Mouse (Mus musculus) intestine, embryonic 15.5 days (tissue): ENCODE results near the gene Snap91. TPM values are rescaled to one million over a fixed set of nuclear protein-coding genes. Genes with fewer than 3 reads are reported as not detected.

ENCODE experiments used
- ATAC-seq: fragments of 200-750 bp; cut with Nextera tagmentation; 2 replicates; pipeline ENCODE4 v1.8.0; 2017; ENCODE audit warnings: moderate TSS enrichment, moderate library complexity
- H3K27ac ChIP-seq: fragments of 300-500 bp; sonication (generic); 2 replicates; pipeline ENCODE4 v1.5.1; 2015; ENCODE audit warnings: mild to moderate bottlenecking, inconsistent platforms
- H3K27me3 ChIP-seq: fragments of 300-500 bp; sonication (generic); replicated peaks from 2 replicates; pipeline ENCODE4 v1.6.1; 2015; ENCODE audit warnings: inconsistent platforms
- H3K36me3 ChIP-seq: fragments of 300-500 bp; sonication (generic); 2 replicates; pipeline ENCODE4 v1.6.1; 2015; ENCODE audit warnings: inconsistent platforms
- H3K4me1 ChIP-seq: fragments of 300-500 bp; sonication (generic); replicated peaks from 2 replicates; pipeline ENCODE4 v1.6.1; 2015; ENCODE audit warnings: inconsistent platforms
- H3K4me2 ChIP-seq: fragments of 300-500 bp; sonication (generic); replicated peaks from 2 replicates; pipeline ENCODE4 v1.6.1; 2015; ENCODE audit warnings: mild to moderate bottlenecking, inconsistent platforms
- H3K4me3 ChIP-seq: fragments of 300-500 bp; sonication (generic); replicated peaks from 2 replicates; pipeline ENCODE4 v1.5.1; 2015; ENCODE audit warnings: inconsistent platforms
- H3K9ac ChIP-seq: fragments of 300-500 bp; sonication (generic); 2 replicates; pipeline ENCODE4 v1.6.1; 2015; ENCODE audit warnings: inconsistent platforms
- H3K9me3 ChIP-seq: fragments of 300-500 bp; sonication (generic); 2 replicates; pipeline ENCODE4 v1.6.1; 2016; ENCODE audit warnings: inconsistent platforms
- WGBS: fragments of 180-500 bp; shearing (Covaris S2); methylation state at CpG from one replicate; pipeline ENCODE4 v1.1.7; 2015; 5-methylcytosine and 5-hydroxymethylcytosine counted together
- polyA plus RNA-seq: library from polyadenylated mRNA; unstranded; fragments of >200 nt; fragmentation: Nextera tagmentation; extraction: Ambion mirVana; gene quantifications from 2 replicates; pipeline ENCODE4 v1.2.1, GENCODE M21; 2015

Snap91 gene
- polyA plus RNA-seq, 1 experiment from 2014 or later, result 5.5 TPM

- no peak for ATAC-seq
- Histone ChIP-seq H3K27ac (no peak overlapping the region), H3K4me1 (no peaks in the 10 kb centered on the region), H3K36me3 (no peaks in the 10 kb centered on the region), H3K4me3 (no peak overlapping the region), H3K9ac (no peak overlapping the region), H3K27me3 (no peaks in the 10 kb centered on the region), H3K9me3 (no peaks in the 10 kb centered on the region), H3K4me2 (no peak overlapping the region)
- WGBS, result 94% methylated on average over 2 of the region's 2 CpGs
Observed at GRCm38 (mm10) chr9:86857626-86858025, 22.8 kb downstream of the Snap91 start.

- H3K9me3 ChIP-seq, result no peaks in the 10 kb centered on the region
- H3K4me3 ChIP-seq, result no peak overlapping the region
- H3K27ac ChIP-seq, result no peak overlapping the region
- no peak overlapping the region for H3K9ac ChIP-seq
- H3K36me3 ChIP-seq, result no peaks in the 10 kb centered on the region
- no peaks in the 10 kb centered on the region for H3K4me1 ChIP-seq
- 94% methylated on average over 3 of the region's 3 CpGs for WGBS
- no peak overlapping the region for H3K4me2 ChIP-seq
- no peak for ATAC-seq
- no peaks in the 10 kb centered on the region for H3K27me3 ChIP-seq
Observed at GRCm38 (mm10) chr9:86852861-86853260, 27.6 kb downstream of the Snap91 start.

- H3K36me3 ChIP-seq, result no peaks in the 10 kb centered on the region
- no peaks in the 10 kb centered on the region for H3K9me3 ChIP-seq
- H3K27me3 ChIP-seq, result no peaks in the 10 kb centered on the region
- H3K27ac ChIP-seq, result no peak overlapping the region
- no peak overlapping the region for H3K4me3 ChIP-seq
- ATAC-seq, result no peak
- WGBS, result 97% methylated on average over 5 of the region's 5 CpGs
- no peak overlapping the region for H3K4me2 ChIP-seq
- H3K4me1 ChIP-seq, result no peaks in the 10 kb centered on the region
- H3K9ac ChIP-seq, result no peak overlapping the region
Observed at GRCm38 (mm10) chr9:86851689-86852088, 28.8 kb downstream of the Snap91 start.

- 79% methylated on average over 3 of the region's 3 CpGs for WGBS
- no peak overlapping the region for H3K9ac ChIP-seq
Observed at GRCm38 (mm10) chr9:86850452-86851207, 29.8 kb downstream of the Snap91 start.

GRCm38 (mm10) chr9:86843747-86844353 lies 36.6 kb downstream of the Snap91 start:
- Histone ChIP-seq H3K36me3 (no peaks in the 10 kb centered on the region), H3K4me2 (no peak overlapping the region), H3K4me3 (no peak overlapping the region), H3K9ac (no peak overlapping the region), H3K27ac (no peak overlapping the region), H3K9me3 (no peaks in the 10 kb centered on the region), H3K27me3 (no peaks in the 10 kb centered on the region), H3K4me1 (no peaks in the 10 kb centered on the region)
- no peak; the same call in 1 of the 2 replicates for ATAC-seq
- WGBS, result 58% methylated on average over 5 of the region's 5 CpGs

More at GRCm38 (mm10) chr9:86850452-86851207, 29.8 kb downstream of the Snap91 start:
- H3K4me3 ChIP-seq, result no peak overlapping the region
- no peak overlapping the region for H3K27ac ChIP-seq
- H3K9me3 ChIP-seq, result no peaks in the 10 kb centered on the region
- no peaks in the 10 kb centered on the region for H3K4me1 ChIP-seq
- no peaks in the 10 kb centered on the region for H3K27me3 ChIP-seq
- no peak overlapping the region for H3K4me2 ChIP-seq
- ATAC-seq, result no peak
- H3K36me3 ChIP-seq, result no peaks in the 10 kb centered on the region

GRCm38 (mm10) chr9:86829792-86830191 lies 50.7 kb downstream of the Snap91 start:
- no peaks in the 10 kb centered on the region for H3K36me3 ChIP-seq
- WGBS, result 79% methylated on average over 2 of the region's 2 CpGs
- ATAC-seq, result no peak

GRCm38 (mm10) chr9:86829034-86829433 lies 51.4 kb downstream of the Snap91 start:
- Histone ChIP-seq H3K4me3 (no peak overlapping the region), H3K36me3 (no peaks in the 10 kb centered on the region), H3K27me3 (no peaks in the 10 kb centered on the region), H3K9ac (no peak overlapping the region), H3K4me2 (no peak overlapping the region), H3K9me3 (no peaks in the 10 kb centered on the region), H3K4me1 (no peaks in the 10 kb centered on the region), H3K27ac (no peak overlapping the region)
- ATAC-seq, result no peak
- 60% methylated on average over 8 of the region's 8 CpGs for WGBS

More at GRCm38 (mm10) chr9:86829792-86830191, 50.7 kb downstream of the Snap91 start:
- Histone ChIP-seq H3K4me2 (no peak overlapping the region), H3K27ac (no peak overlapping the region), H3K9ac (no peak overlapping the region), H3K4me3 (no peak overlapping the region), H3K27me3 (no peaks in the 10 kb centered on the region), H3K9me3 (no peaks in the 10 kb centered on the region), H3K4me1 (no peaks in the 10 kb centered on the region)

- no peak overlapping the region for H3K4me2 ChIP-seq
- 82% methylated on average over 5 of the region's 5 CpGs for WGBS
Observed at GRCm38 (mm10) chr9:86819366-86819765, 61.1 kb downstream of the Snap91 start.

GRCm38 (mm10) chr9:86817673-86818072 lies 62.8 kb downstream of the Snap91 start:
- H3K9ac ChIP-seq, result no peak overlapping the region
- no peak overlapping the region for H3K4me3 ChIP-seq
- WGBS, result 66% methylated on average over 4 of the region's 4 CpGs
- ATAC-seq, result no peak
- no peaks in the 10 kb centered on the region for H3K36me3 ChIP-seq
- H3K9me3 ChIP-seq, result no peaks in the 10 kb centered on the region
- H3K27ac ChIP-seq, result no peak overlapping the region
- H3K4me2 ChIP-seq, result no peak overlapping the region
- H3K4me1 ChIP-seq, result no peaks in the 10 kb centered on the region
- no peaks in the 10 kb centered on the region for H3K27me3 ChIP-seq

More at GRCm38 (mm10) chr9:86819366-86819765, 61.1 kb downstream of the Snap91 start:
- no peak overlapping the region for H3K4me3 ChIP-seq
- H3K27me3 ChIP-seq, result no peaks in the 10 kb centered on the region
- no peaks in the 10 kb centered on the region for H3K36me3 ChIP-seq
- H3K27ac ChIP-seq, result no peak overlapping the region
- H3K4me1 ChIP-seq, result no peaks in the 10 kb centered on the region
- no peaks in the 10 kb centered on the region for H3K9me3 ChIP-seq
- no peak overlapping the region for H3K9ac ChIP-seq
- ATAC-seq, result no peak

- H3K27ac ChIP-seq, result no peak overlapping the region
- no peaks in the 10 kb centered on the region for H3K4me1 ChIP-seq
- ATAC-seq, result no peak
- WGBS, result 78% methylated on average over 6 of the region's 6 CpGs
- H3K4me3 ChIP-seq, result no peak overlapping the region
- no peak overlapping the region for H3K4me2 ChIP-seq
- H3K9me3 ChIP-seq, result no peaks in the 10 kb centered on the region
- H3K9ac ChIP-seq, result no peak overlapping the region
- no peaks in the 10 kb centered on the region for H3K36me3 ChIP-seq
- H3K27me3 ChIP-seq, result no peaks in the 10 kb centered on the region
Observed at GRCm38 (mm10) chr9:86814340-86814739, 66.1 kb downstream of the Snap91 start.

- Histone ChIP-seq H3K9ac (no peak overlapping the region), H3K4me2 (no peak overlapping the region), H3K27me3 (no peaks in the 10 kb centered on the region), H3K9me3 (no peaks in the 10 kb centered on the region), H3K4me1 (no peaks in the 10 kb centered on the region), H3K4me3 (no peak overlapping the region), H3K36me3 (no peaks in the 10 kb centered on the region), H3K27ac (no peak overlapping the region)
- WGBS, result 53% methylated on average over 5 of the region's 5 CpGs
- ATAC-seq, result no peak
Observed at GRCm38 (mm10) chr9:86813327-86813726, 67.1 kb downstream of the Snap91 start.

- Histone ChIP-seq H3K4me1 (no peaks in the 10 kb centered on the region), H3K36me3 (no peaks in the 10 kb centered on the region), H3K4me3 (no peak overlapping the region), H3K9ac (no peak overlapping the region), H3K27me3 (no peaks in the 10 kb centered on the region), H3K27ac (no peak overlapping the region), H3K9me3 (no peaks in the 10 kb centered on the region), H3K4me2 (no peak overlapping the region)
- ATAC-seq, result no peak
- 51% methylated on average over 5 of the region's 5 CpGs for WGBS
Observed at GRCm38 (mm10) chr9:86810696-86811232, 69.7 kb downstream of the Snap91 start.
